Mouse (Mus musculus) megakaryocyte progenitor cell, adult 5-6 weeks (primary cell): ENCODE results near the gene Cyp4a32. TPM values are rescaled to one million over a fixed set of nuclear protein-coding genes. Genes with fewer than 3 reads are reported as not detected.
"Not testable (repeated sequence)": the region's sequence is repeated elsewhere in the genome, so short reads cannot be mapped to it uniquely, and the experiment has no call there.

Source experiments
- ATAC-seq: replicated peaks from 2 replicates; pipeline ENCODE4 v1.8.0; 2016; ENCODE audit warnings: mild to moderate bottlenecking, moderate TSS enrichment, inconsistent platforms; ENCODE audit not compliant: poor library complexity
- total RNA-seq, 2 experiments: library from RNA; stranded (forward) in 1 of 2; stranded (reverse) in 1 of 2; fragments of 157-497, 149-512 nt in 1 of 2; fragments of 200-1000 nt in 1 of 2; gene quantifications; 2 replicates each; pipeline versions ENCODE4 v1.2.3 to v1.2.4; 2015 to 2017

Cyp4a32 gene
- total RNA-seq (2015) (not detected in 2 replicates), total RNA-seq (2017) (not detected in 2 replicates)

- ATAC-seq: not testable (repeated sequence)
These were observed at the start of gene Cyp4a32 for GRCm38 (mm10) chr4:115600611-115601010. Cyp4a32 (plus strand) TSS chr4:115600969.

DNA sequence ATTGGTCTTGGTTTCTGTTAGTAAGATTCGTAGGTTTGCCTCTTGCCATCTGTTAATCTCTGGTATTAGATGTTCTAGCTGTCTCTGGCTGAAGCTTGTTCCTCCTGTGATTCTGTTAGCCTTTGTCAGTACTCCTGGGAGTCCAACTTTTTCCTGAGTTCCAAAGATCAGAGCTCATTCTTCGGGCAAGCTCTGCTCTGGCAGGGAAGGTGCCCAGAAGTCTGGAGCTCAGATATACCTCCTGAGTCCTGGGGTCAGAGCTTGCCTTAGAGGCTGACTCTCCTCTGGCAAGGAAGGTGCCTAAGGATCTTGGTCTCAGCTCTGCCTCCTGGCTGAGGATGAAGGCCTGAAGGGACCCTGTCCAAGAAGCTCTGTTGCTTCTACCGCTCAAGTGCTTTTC is 48.0 kb upstream of the Cyp4a32 start:
- no peak for ATAC-seq

GRCm38 (mm10) chr4:115555513-115555912 is 45.3 kb upstream of the Cyp4a32 start:
- no peak for ATAC-seq

DNA sequence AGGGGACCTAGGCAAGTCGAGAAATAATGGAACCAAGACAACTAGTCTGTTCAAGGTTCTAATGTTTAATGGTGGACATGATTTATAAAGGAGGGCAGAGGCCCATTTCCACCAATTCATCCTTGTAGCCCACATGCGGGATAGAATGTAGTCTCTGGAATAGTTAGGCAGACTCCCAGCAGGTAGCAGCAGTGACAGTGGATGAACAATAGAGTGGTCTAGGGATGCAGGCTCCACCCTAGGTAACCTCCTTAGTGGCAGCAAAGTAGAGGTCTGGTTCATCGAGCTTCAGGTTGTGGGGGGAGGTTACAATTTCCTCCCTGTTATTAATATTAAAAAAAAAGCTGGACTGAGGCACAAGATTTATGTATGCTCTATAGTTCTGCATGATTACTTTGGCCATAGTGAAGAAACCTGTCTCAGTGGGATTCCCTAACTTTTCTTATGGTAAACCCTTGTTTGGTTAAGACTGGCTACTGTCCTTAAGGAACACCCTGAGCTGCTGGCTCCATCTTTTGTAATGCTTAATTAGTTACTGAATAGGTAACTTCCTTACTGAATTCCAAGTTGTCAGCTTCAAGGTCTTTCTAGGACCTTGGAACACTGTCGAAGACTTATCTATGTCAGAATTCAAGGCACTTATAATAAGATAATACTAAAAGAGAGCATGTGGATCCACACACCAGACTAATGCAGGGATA is 42.8 kb upstream of the Cyp4a32 start:
- no peak for ATAC-seq

DNA sequence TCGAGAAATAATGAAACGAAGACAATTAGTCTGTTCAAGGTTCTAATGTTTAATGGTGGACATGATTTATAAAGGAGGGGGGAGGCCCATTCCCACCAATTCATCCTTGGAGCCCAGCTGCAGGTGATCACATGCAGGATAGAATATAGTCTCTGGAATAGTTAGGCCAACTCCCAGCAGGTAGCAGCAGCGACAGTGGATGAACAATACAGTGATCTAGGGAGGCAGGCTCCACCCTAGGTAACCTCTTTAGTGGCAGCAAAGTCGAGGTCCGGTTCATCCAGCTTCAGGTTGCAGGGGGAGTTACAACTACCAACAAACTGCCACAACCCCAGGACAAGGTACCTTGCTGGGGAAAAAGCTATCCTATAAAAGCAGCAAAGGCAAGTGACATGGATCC is 39.5 kb upstream of the Cyp4a32 start:
- ATAC-seq: not testable (repeated sequence)

DNA sequence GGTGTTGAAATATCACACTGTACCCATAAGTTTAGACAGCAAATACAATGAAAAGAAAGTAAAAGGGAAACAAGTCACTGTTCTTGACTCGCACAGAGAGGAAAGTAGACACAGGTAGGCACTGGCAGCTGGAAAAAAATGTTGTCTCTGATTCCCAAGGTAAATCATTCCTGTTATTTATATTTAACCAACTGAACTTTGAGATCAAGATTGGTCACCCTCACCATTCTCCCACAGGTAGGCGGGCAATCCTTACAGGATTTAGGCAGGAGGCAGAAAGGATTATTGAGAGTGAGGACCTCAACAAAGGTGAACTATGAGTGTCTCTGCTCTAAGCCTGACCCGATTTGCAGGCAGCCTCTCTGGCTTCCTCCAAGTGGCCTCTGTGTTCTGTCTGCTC is 37.4 kb upstream of the Cyp4a32 start, which contains the start of gene Cyp4a31:
Cyp4a31 (plus strand) TSS at position 249 of the 400 bp plus-strand sequence.
- no peak for ATAC-seq

DNA sequence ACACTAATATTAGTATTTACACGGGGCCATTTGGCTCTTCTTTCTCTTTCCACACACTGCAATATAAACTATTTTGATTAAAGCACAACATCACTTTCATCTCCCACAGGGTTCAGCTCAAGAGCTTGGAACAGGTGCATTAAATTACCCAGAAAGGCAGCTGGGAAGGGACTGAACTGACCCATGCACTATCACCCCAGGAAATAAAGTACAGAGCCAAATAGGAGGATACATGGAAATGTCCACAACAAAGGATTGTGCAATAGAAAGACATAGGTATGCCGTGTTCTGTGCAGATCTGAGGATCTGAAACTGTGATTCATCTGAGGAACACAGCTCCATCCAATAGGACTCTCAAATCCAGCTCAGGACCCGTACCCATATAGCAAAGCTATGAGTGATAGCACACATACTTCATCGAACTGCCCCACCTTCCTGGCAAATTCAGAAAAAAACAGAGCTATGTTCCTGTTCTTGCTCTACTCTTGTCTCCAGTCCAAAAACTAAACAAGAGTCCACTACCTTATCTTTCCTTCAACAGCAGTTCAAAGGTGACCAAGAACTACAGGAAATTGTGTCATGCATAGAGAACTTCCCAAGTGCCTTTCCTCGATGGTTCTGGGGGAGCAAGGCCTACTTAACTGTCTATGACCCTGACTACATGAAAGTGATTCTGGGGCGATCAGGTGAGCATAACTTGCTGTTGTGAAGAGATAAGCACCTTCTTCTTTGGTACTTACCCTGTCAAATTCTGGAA is 36.1 kb upstream of the Cyp4a32 start:
- not testable (repeated sequence) for ATAC-seq

- ATAC-seq: no peak
These were observed 25.5 kb upstream of the Cyp4a32 start for GRCm38 (mm10) chr4:115575255-115575654.

DNA sequence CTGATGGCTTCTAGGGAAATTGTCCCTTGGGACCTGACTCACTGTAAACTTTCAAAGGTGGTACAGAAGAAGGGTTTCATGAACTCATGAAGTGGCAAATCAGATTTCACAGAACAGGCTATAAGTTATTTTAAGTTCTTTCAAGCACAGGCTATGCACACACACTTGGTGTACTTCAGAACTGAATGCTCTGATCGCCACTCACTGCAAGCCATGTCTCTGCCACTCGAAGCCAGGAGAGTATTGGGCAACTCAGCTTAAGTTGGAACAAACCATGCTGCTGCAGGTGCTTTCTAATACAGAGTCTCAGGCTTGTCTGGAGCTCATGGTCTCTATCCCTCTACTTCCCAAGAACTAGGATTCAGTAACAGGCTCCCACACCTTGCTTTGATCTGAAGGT is 25.0 kb upstream of the Cyp4a32 start:
- no peak for ATAC-seq

DNA sequence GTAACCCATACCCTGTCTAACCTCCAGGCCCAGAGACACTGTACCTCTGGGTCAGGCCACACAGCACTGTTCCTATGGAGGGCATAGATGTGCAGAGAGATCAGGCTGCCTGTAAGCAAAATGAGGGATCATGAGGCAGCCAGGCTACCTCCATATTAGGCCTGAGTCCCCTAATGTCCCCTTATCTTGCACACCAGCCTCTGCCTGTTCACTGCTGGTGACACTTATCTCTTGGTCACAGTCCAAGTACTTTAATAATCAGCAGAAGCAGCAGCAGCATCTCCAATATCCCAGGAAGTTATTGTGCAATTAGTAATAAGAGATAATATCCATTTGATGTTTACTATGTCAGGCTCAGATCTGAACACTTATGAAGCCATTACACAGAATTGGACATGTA is 17.7 kb upstream of the Cyp4a32 start:
- peak; percentile 99 for ATAC-seq

DNA sequence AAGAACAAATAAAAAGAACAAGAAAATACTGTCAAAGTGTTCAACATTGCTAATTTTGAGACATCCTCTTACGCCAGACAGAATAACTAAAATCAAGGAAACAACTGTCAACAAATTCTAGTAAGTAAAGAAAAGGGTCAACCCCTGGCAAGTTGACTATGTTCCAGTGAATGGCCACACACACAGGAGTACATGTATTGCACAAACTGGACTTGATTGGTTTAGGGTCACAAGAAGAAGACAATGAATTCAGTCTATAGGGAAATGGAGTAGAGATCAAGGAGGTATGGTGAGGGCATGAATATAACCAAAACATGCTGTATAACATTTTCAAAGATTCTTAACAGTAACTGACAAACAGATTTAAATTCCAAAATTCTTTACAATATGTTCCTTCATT is 4.4 kb upstream of the Cyp4a32 start:
- no peak for ATAC-seq

DNA sequence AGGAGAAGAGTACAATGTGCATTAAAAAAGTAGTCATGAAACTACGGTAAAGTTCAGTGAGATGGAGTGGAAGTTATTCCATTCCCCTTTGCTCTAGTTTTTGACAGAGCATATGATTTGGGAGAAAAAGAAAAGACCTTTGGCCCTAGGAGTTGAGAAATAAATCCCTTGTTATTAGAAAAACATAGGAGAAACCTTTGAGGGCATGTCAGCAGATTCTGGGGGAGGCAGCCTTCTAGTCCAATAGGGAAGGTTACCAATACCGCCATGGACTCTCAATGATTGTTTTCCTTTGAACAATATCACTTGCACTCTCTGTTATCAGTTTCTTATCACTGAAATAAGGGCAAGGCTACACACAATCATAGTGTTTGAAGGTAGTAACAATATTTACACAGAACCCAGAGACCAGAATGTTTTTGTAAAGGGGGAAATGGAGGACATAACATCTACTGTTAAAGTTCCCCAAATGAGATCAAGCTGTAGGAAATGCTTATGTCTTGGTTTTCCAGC is 3.9 kb upstream of the Cyp4a32 start:
- no peak for ATAC-seq

- ATAC-seq: no peak
These were observed 13.2 kb downstream of the Cyp4a32 start for GRCm38 (mm10) chr4:115614005-115614404.

- peak; percentile 55 for ATAC-seq
These were observed 24.8 kb downstream of the Cyp4a32 start for GRCm38 (mm10) chr4:115625560-115625959.

- no peak for ATAC-seq
These were observed 42.4 kb downstream of the Cyp4a32 start for GRCm38 (mm10) chr4:115642967-115643754.

DNA sequence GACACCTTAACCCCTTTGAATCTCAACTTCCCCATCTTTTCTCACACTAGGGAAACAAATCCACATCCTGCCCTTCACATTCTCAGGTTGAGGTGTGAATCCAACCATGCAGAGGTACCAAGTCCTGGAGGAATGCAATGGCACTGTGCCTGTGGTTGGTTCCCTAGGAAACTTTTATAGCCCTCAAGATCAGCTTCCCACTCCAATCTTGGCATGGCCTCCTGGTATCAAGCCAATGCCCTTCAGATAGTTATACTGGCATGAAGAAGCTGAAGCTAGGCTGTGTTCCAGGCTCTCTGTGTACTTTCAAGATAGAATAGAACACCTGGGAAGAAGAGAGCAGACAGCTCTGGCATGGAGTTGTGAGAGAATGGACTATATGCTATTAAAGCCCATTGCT is 44.6 kb downstream of the Cyp4a32 start:
- ATAC-seq: no peak

DNA sequence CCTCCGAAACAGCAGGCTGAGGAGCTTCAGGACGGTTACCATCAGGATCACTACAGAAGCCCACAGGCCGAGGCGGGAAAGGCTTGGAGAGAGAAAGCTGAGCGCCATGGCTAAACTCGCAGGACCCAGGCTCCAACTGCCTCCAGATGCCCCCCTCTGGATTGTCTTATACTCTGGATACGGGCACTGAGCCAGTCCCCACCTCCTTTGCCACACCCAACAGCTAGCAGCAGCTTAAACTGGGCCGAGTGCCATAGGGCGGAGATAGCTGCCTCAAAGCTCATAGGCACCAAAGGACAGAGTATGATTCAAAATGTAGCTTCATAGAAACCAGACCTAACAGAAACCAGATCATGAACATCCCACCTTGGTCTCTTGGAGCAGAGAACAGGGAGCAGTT is 46.8 kb downstream of the Cyp4a32 start, which contains the start of gene Cyp4b1:
Cyp4b1 (minus strand) TSS at position 144 of the 400 bp plus-strand sequence.
- ATAC-seq: peak; percentile 95

GRCm38 (mm10) chr4:115648752-115649151 is 48.0 kb downstream of the Cyp4a32 start:
- ATAC-seq: no peak

DNA sequence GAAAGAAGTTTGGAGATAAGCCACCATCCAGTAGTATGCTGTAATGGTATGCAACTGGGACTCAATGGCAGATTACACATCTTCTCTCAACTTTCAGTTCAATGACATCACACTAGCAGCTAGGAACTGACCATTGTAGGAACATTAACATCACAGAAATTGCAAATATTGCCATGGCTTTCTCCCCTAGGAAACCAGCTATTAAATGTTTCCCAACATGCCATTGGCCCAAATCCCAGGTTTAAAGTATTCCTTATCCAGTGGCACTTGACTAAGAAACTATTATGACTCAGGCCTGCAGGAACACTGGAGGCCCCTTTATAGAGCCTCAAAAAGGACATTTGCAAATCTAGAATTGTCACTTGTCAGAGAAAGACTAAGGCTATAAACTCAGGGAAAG is 48.6 kb downstream of the Cyp4a32 start:
- ATAC-seq: no peak

DNA sequence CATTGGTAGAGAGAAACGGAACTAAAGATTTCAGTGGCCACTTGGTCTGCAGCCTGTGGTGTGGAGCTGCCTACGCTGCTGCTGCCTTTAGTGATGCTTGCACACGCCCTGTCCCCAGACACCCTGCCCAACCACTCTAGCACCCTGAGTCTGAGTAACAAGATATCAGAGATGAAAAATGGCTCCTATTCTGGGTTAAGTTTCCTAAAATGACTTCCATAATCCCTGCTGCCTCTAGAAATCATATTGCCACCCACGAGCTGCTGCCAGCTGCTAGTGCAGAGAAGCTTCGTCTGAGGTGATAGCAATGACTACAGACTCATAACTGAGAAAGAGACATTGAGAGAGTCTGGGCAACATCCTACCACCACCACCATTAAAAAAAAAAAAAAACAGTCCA is 50.1 kb downstream of the Cyp4a32 start:
- ATAC-seq: no peak
